Mouse (Mus musculus) T-helper 17 cell (primary cell): ENCODE results near the gene B3gnt2.

Experiments
- in situ Hi-C, 2 experiments: fragments of 300-600 bp; cut with MboI, MseI; formaldehyde crosslinking; loops; 1 replicate in 1 of 2; 2 replicates in 1 of 2; pipeline ENCODE4 v1.15.1; 2025; ENCODE audit warnings: high pct_unique_total_duplicates in 2 of 2

The B3gnt2 gene

GRCm38 (mm10) chr11:22860335-22861227 is at the start of gene B3gnt2:
Gene B3gnt2 (minus strand): TSS chr11:22860961.
- in situ Hi-C loops = loop anchor here (5.0 kb wide), 2 partner anchors 92 to 97 kb away; no protein-coding TSS in a partner anchor

- in situ Hi-C loops = no loop called here
Observed at GRCm38 (mm10) chr11:22906453-22906865, 45.7 kb upstream of the B3gnt2 start.

DNA sequence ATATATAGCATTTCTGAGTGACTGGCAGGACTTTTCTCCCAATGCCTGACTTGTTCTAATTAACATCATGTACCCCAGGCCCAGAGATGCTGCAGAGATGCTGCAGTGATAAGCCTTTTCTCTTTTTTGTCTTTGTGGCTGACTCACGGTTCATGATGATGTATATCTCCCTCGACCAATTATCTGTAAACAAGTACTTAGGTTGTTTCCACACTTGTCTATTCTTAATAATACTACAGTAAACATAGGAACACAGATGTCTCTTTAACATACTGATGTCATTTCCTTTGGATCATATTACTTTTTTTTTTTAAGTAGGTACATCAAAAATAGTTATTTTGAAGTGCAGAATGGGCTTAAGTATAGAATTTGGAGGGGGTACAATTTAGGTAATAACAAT is 42.2 kb upstream of the B3gnt2 start:
- in situ Hi-C loops = no loop called here

GRCm38 (mm10) chr11:22900041-22900440 is 39.3 kb upstream of the B3gnt2 start:
- in situ Hi-C loops = no loop called here

- in situ Hi-C loops = no loop called here
Observed at GRCm38 (mm10) chr11:22897642-22898041, 36.9 kb upstream of the B3gnt2 start.

DNA sequence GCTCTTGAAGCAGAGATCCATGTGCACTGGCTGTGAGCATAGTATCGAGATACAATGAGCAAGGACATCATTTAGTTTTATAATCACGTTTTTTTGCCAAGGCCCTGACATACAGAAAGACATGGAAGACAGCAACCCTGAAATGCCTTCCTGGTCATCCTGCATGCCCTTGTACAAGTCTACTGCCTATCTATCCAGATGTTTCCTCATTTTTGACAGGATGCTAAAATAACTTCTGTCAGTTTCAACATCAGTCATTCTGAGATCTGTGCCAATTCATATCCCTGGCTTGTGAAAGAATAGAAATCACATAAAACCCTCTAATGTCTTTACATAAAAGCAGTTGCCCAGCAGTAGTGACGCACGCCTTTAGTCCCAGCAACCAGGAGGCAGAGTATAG is 36.4 kb upstream of the B3gnt2 start:
- in situ Hi-C loops = no loop called here

GRCm38 (mm10) chr11:22893075-22893474 is 32.3 kb upstream of the B3gnt2 start:
- in situ Hi-C loops = no loop called here

- in situ Hi-C loops = no loop called here
Observed at GRCm38 (mm10) chr11:22892466-22892865, 31.7 kb upstream of the B3gnt2 start.

- in situ Hi-C loops = no loop called here
Observed at GRCm38 (mm10) chr11:22891876-22892275, 31.1 kb upstream of the B3gnt2 start.

DNA sequence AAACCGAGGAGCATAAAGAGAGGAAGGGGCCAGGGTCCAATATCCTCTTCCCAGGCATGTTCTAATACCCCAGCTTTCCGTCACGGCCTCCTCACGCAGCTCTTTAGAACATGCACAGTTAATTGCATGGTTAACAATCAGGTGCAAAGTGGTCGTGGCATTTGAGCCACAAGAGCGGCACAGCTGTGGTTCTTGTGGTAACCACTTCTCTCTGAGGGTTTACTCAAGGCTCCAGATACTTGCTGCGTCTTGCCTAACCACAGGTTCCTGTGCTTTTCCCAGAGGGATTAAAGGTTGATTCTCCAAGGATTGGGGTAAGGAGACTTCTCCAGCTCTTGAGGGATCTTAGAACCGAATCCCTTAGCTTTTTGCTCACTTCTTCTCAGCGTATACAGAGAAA is 30.5 kb upstream of the B3gnt2 start:
- in situ Hi-C loops = no loop called here

DNA sequence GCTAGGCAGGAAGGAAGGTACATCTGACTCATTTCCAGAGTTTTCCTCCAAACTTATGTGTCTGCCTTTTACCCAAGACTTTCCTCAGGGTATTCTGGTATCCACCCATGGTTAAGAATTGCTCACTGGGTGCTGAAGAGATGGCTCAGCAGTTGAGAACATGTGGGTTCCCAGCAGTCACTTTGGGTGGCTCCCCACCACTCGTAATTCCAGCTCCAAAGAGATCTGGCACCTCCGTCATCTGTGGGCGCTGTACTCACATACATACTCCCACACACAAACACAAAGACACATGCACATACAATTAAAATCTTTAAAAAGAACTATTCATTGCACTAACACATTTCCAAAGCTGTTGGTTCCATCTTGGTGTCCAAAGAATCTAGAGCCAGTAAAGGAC is 28.5 kb upstream of the B3gnt2 start:
- in situ Hi-C loops = no loop called here

GRCm38 (mm10) chr11:22886991-22887390 is 26.2 kb upstream of the B3gnt2 start:
- in situ Hi-C loops = no loop called here

DNA sequence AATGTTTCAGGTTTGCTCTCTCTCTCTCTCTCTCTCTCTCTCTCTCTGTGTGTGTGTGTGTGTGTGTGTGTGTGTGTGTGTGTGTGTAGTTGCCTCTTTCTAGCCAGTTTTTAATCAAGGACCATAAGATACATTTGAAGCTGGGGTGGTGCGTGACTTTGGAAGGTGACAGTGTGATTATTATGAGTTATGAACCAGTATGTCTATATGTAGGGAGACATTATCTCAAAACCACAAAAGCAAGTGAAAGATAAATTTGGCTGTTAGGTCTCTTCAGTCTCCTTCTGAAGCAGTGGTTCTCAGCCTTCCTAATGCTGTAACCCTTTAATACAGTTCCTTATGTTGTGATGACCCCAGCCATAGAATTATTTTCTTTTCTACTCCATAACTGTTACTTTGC is 24.6 kb upstream of the B3gnt2 start:
- in situ Hi-C loops = no loop called here

DNA sequence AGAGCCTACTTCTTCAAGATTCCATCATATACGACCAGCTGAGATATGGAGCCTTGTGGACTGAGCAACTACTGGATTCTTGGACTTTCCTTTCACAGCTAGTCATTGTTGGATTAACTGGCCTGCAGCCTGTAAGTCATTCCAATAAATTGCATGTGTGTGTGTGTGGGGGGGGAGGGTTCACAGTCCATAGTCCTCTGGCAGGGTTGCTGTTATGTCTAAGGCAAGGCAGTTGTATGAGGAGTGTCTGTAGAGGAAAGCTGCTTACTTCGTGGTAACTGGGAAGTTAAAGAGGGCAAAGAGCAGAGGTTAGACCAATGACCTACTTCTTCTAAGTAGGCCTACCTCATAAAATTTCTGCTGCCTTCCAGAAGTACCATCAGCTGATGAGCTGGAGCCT is 22.9 kb upstream of the B3gnt2 start:
- in situ Hi-C loops = loop anchor here in 1 of 2 experiments (5.0 kb wide), 1 partner anchor 44 kb away; no protein-coding TSS in a partner anchor

GRCm38 (mm10) chr11:22882926-22883325 is 22.2 kb upstream of the B3gnt2 start:
- in situ Hi-C loops = loop anchor here in 1 of 2 experiments (5.0 kb wide), 1 partner anchor 44 kb away; no protein-coding TSS in a partner anchor

GRCm38 (mm10) chr11:22880383-22881172 is 19.8 kb upstream of the B3gnt2 start:
- in situ Hi-C loops = loop anchor here in 1 of 2 experiments (5.0 kb wide), 1 partner anchor 47 kb away; no protein-coding TSS in a partner anchor

GRCm38 (mm10) chr11:22879645-22880044 is 18.9 kb upstream of the B3gnt2 start:
- in situ Hi-C loops = loop anchor here (5.0 to 10.0 kb wide), 3 partner anchors 48 to 365 kb away; partner anchors contain the start of gene Tmem17 (in 1 of the 2)

- in situ Hi-C loops = loop anchor here (10.0 kb wide), 2 partner anchors 58 to 362 kb away; partner anchors contain the start of gene Tmem17 (in 1 of the 2)
Observed at GRCm38 (mm10) chr11:22876680-22877330, 16.0 kb upstream of the B3gnt2 start.

DNA sequence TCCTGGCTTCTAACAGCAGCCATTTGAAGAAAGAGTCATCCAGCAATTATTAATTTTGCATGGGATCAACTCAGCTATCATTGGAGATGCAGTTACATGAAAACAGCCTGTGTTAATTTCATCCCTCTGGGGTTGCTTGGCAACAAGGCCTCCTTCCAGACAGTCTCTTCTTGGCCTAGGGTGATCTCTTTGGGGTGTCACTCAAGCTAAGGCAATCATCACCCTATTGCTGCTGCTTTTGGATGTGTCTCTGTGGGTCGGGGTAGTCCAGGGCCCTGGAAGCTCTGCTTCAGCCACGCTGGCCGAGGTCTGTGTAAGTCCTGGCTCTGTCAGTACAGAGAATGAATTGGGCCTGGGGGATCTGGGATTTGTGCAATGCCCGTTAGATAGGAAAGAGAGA is 14.5 kb upstream of the B3gnt2 start:
- in situ Hi-C loops = loop anchor here (10.0 kb wide), 2 partner anchors 60 to 360 kb away; partner anchors contain the start of gene Tmem17 (in 1 of the 2)

GRCm38 (mm10) chr11:22874747-22875146 is 14.0 kb upstream of the B3gnt2 start:
- in situ Hi-C loops = loop anchor here (10.0 kb wide), 2 partner anchors 60 to 360 kb away; partner anchors contain the start of gene Tmem17 (in 1 of the 2)

- in situ Hi-C loops = loop anchor here (10.0 kb wide), 2 partner anchors 61 to 359 kb away; partner anchors contain the start of gene Tmem17 (in 1 of the 2)
Observed at GRCm38 (mm10) chr11:22873383-22873782, 12.6 kb upstream of the B3gnt2 start.
